Mouse (Mus musculus) forebrain, embryonic 14.5 days (tissue): ENCODE measurements around the gene Rhou. TPM values are rescaled to one million over a fixed set of nuclear protein-coding genes. Genes with fewer than 3 reads are reported as not detected.
A peak's percentile ranks its signal among the peaks of the same experiment; 100 is the strongest.

ENCODE experiments used
- ATAC-seq: fragments of 200-750 bp; cut with Nextera tagmentation; 2 replicates; pipeline ENCODE4 v1.8.0; 2017; ENCODE audit warnings: mild to moderate bottlenecking, moderate library complexity
- DNase-seq: peaks from one replicate; pipeline ENCODE4 v3.0.0-alpha.2; 2015; ENCODE audit warnings: low spot score
- H3K27ac ChIP-seq: fragments of 300-500 bp; sonication (generic); 2 replicates; pipeline ENCODE4 v1.5.1; 2014; ENCODE audit warnings: low read depth, mild to moderate bottlenecking, control low read depth, low read length, moderate library complexity
- H3K27me3 ChIP-seq: fragments of 300-500 bp; sonication (generic); replicated peaks from 2 replicates; pipeline ENCODE4 v1.6.1; 2014; ENCODE audit warnings: low read length, control low read depth, mixed read lengths; ENCODE audit not compliant: control insufficient read depth, insufficient read depth
- H3K36me3 ChIP-seq: fragments of 300-500 bp; sonication (generic); 2 replicates; pipeline ENCODE4 v1.6.1; 2014; ENCODE audit warnings: low read length, control low read depth; ENCODE audit not compliant: control insufficient read depth, insufficient read depth
- H3K4me1 ChIP-seq: fragments of 300-500 bp; sonication (generic); 2 replicates; pipeline ENCODE4 v1.6.1; 2014; ENCODE audit warnings: antibody characterized with exemption, low read length, control low read depth; ENCODE audit not compliant: control insufficient read depth, insufficient read depth
- H3K4me2 ChIP-seq: fragments of 300-500 bp; sonication (generic); 2 replicates; pipeline ENCODE4 v1.6.1; 2014; ENCODE audit warnings: mild to moderate bottlenecking, control low read depth, low read length
- H3K4me3 ChIP-seq: fragments of 300-500 bp; sonication (generic); 2 replicates; pipeline ENCODE4 v1.5.1; 2014; ENCODE audit warnings: low read depth, low read length, control low read depth
- H3K9ac ChIP-seq: fragments of 300-500 bp; sonication (generic); 2 replicates; pipeline ENCODE4 v1.6.1; 2014; ENCODE audit warnings: mild to moderate bottlenecking, low read length, control low read depth, moderate library complexity
- H3K9me3 ChIP-seq: fragments of 300-500 bp; sonication (generic); replicated peaks from 2 replicates; pipeline ENCODE4 v1.6.1; 2016; ENCODE audit warnings: low read length, control low read depth, mixed read lengths; ENCODE audit not compliant: control insufficient read depth
- WGBS: fragments of 180-500 bp; shearing (Covaris S2); extraction: QIAGEN DNeasy Blood & Tissue Kit; methylation state at CpG from one replicate; pipeline ENCODE4 v1.1.7; 2014; 5-methylcytosine and 5-hydroxymethylcytosine counted together
- polyA plus RNA-seq: library from polyadenylated mRNA; unstranded; fragments of >200 nt; fragmentation: Nextera tagmentation; extraction: Ambion mirVana; gene quantifications from 2 replicates; pipeline ENCODE4 v1.2.1, GENCODE M21; 2014

Gene Rhou
- polyA plus RNA-seq, 1 experiment from 2014 or later = 7.1 TPM

- Histone ChIP-seq H3K9ac (peak overlapping the region; percentile 13; the same call in 1 of the 2 replicates), H3K36me3 (no peaks in the 10 kb centered on the region)
These were observed 10.2 kb upstream of the Rhou start for GRCm38 (mm10) chr8:123643330-123644051.

DNA sequence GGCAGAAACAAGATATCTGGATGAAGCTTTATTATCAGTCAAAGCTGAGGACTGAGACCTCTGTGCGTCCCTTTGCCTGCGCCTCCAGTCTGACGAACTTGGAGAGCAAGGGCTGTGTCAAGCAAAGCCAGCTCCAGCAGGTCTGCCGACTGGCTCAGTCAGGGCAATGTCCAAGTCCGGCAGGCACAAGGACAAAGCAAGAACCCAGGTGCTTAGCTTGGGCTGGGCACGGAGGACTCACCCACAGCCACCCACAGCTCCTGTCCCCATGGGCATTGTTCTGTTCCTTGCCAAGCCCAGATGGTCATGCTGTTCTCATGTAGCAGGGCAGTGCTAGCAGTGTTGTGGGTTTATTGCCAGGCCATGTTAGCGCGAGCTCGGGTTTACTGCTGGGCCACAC lies 8.5 kb upstream of the Rhou start:
- no peak overlapping the region for H3K4me2 ChIP-seq
- ATAC-seq (no peak), DNase-seq (no peak)
- H3K4me3 ChIP-seq = no peak overlapping the region
- H3K36me3 ChIP-seq = no peaks in the 10 kb centered on the region
- H3K9me3 ChIP-seq = no peaks in the 10 kb centered on the region
- H3K9ac ChIP-seq = no peak overlapping the region
- 70% methylated on average over 9 of the region's 9 CpGs for whole genome bisulfite sequencing
- no peaks in the 10 kb centered on the region for H3K27me3 ChIP-seq
- H3K27ac ChIP-seq = no peak overlapping the region
- H3K4me1 ChIP-seq = no peaks in the 10 kb centered on the region

More at GRCm38 (mm10) chr8:123643330-123644051, 10.2 kb upstream of the Rhou start:
- Histone ChIP-seq H3K9me3 (no peaks in the 10 kb centered on the region), H3K4me2 (peak overlapping the region; percentile 38), H3K27ac (no peak overlapping the region), H3K4me1 (no peaks in the 10 kb centered on the region), H3K27me3 (no peaks in the 10 kb centered on the region), H3K4me3 (peak overlapping the region; percentile 23)
- ATAC-seq = no peak
- 15% methylated on average over 25 of the region's 25 CpGs for WGBS
- DNase-seq = peak; percentile 90

- Histone ChIP-seq H3K4me2 (no peak overlapping the region), H3K9me3 (no peaks in the 10 kb centered on the region), H3K4me3 (no peak overlapping the region), H3K36me3 (no peaks in the 10 kb centered on the region), H3K27me3 (no peaks in the 10 kb centered on the region), H3K27ac (no peak overlapping the region), H3K4me1 (no peaks in the 10 kb centered on the region), H3K9ac (no peak overlapping the region)
- 80% methylated on average over 17 of the region's 17 CpGs for WGBS
- DNase-seq (no peak), ATAC-seq (no peak)
These were observed 5.2 kb upstream of the Rhou start for GRCm38 (mm10) chr8:123648245-123649170.

DNA sequence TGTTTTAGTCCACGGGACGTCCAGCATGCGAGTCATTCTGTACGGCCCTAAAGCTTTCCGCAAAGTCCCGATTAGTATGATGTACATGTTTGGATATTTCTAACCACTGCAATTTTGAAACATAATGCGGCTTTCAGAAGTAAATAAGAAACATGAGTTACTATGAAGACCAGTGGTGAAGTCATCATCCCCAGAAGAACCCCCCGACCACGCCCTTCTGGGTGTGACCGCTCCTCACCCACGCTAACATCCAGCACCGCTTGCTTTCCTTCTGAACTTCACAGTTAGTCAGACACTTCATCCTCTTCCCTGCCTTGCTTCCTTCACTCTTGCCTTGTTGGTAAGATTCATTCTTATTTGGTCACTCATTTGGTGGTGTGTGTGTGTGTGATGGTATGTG lies 4.2 kb upstream of the Rhou start:
- Histone ChIP-seq H3K9ac (no peak overlapping the region), H3K27me3 (no peaks in the 10 kb centered on the region), H3K9me3 (no peaks in the 10 kb centered on the region), H3K36me3 (no peaks in the 10 kb centered on the region), H3K4me3 (no peak overlapping the region), H3K27ac (no peak overlapping the region), H3K4me1 (no peaks in the 10 kb centered on the region), H3K4me2 (no peak overlapping the region)
- WGBS = 91% methylated on average over 12 of the region's 12 CpGs
- DNase-seq (no peak), ATAC-seq (no peak)

- peaks cover 10% of the 10 kb centered on the region for H3K4me1 ChIP-seq
- ATAC-seq = no peak
- no peak for DNase-seq
- H3K4me3 ChIP-seq = no peak overlapping the region
- H3K27ac ChIP-seq = no peak overlapping the region
- no peak overlapping the region for H3K9ac ChIP-seq
- H3K9me3 ChIP-seq = no peaks in the 10 kb centered on the region
- 83% methylated on average over 5 of the region's 5 CpGs for WGBS
- H3K4me2 ChIP-seq = no peak overlapping the region
- H3K36me3 ChIP-seq = 0 out of 2 replicates have a peak, but pooled peaks cover 6% of the 10 kb centered on the region
- H3K27me3 ChIP-seq = no peaks in the 10 kb centered on the region
These were observed 2.2 kb upstream of the Rhou start for GRCm38 (mm10) chr8:123651390-123652098.

DNA sequence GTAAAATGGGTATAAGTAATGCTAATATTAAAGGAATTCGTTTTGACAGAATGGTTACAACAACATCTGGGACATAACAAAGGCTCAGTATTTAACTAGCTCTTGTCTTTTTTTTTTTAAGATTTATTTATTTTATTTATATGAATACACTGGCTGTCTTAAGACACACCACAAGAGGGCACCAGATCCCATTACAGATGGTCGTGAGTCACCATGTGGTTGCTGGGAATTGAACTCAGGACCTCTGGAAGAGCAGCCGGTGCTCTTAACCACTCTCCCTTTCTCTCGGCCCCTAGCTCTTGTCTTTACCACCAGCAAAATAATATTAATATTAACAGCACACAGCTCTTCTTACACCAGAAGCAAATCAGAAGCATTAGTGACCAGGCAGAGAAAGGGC lies 1.1 kb upstream of the Rhou start:
- Histone ChIP-seq H3K27ac (no peak overlapping the region), H3K36me3 (0 out of 2 replicates have a peak, but pooled peaks cover 9% of the 10 kb centered on the region), H3K4me2 (peak overlapping the region; percentile 63; the same call in 1 of the 2 replicates), H3K9me3 (no peaks in the 10 kb centered on the region), H3K9ac (no peak overlapping the region), H3K4me1 (peaks cover 10% of the 10 kb centered on the region), H3K4me3 (no peak overlapping the region), H3K27me3 (no peaks in the 10 kb centered on the region)
- ATAC-seq (no peak), DNase-seq (no peak)
- WGBS = 63% methylated on average over 4 of the region's 4 CpGs

DNA sequence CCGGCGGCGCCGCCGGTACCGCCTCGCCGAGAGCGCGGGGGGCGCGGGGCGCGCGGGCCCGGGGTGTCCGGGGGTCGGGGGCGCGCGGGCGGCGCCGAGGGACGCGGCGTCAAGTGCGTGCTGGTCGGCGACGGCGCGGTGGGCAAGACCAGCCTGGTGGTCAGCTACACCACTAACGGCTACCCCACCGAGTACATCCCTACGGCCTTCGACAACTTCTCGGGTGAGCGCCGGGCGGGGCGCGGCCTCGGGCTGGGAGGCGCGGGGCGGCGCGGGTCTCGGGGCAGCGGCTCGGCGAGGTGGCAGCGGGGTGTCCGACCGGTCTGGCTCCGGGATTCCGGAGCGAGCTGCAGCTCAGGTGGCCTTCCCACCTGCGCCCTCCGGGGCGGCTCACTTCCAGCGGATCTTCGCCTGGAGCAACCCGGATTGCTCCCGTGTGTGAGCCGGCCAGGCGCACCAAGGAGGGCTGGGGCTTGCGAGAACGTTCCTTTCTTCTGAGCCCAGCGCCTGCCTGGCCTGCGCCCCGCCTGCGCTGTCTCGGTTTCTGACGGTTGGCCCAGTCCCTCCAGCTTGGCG lies 353 bp downstream of the Rhou start:
- peak; percentile 71 for DNase-seq
- Histone ChIP-seq H3K36me3 (peaks cover 20% of the 10 kb centered on the region), H3K9me3 (no peaks in the 10 kb centered on the region), H3K27me3 (no peaks in the 10 kb centered on the region), H3K27ac (peak overlapping the region; percentile 92), H3K4me1 (peaks cover 10% of the 10 kb centered on the region), H3K4me2 (peak overlapping the region; percentile 63), H3K9ac (peak overlapping the region; percentile 91), H3K4me3 (peak overlapping the region; percentile 71)
- under 1% methylated on average over 62 of the region's 77 CpGs for WGBS
- ATAC-seq = peak; percentile 71

GRCm38 (mm10) chr8:123654763-123655162 lies 1.0 kb downstream of the Rhou start:
- WGBS = 16% methylated on average over 5 of the region's 5 CpGs

More at GRCm38 (mm10) chr8:123654763-123655162, 1.0 kb downstream of the Rhou start:
- Histone ChIP-seq H3K4me3 (peak overlapping the region; percentile 71), H3K4me1 (peaks cover 10% of the 10 kb centered on the region), H3K9me3 (no peaks in the 10 kb centered on the region), H3K4me2 (peak overlapping the region; percentile 63), H3K36me3 (peaks cover 23% of the 10 kb centered on the region), H3K27ac (no peak overlapping the region), H3K27me3 (no peaks in the 10 kb centered on the region), H3K9ac (peak overlapping the region; percentile 91)
- ATAC-seq = no peak
- DNase-seq = no peak
